Mouse (Mus musculus) liver, embryonic 14.5 days (tissue): Measurements from ENCODE around the gene Nkain2. TPM values are rescaled to one million over a fixed set of nuclear protein-coding genes. Genes with fewer than 3 reads are reported as not detected.

Source experiments
- ATAC-seq: fragments of 200-750 bp; cut with Nextera tagmentation; 2 replicates; pipeline ENCODE4 v1.8.0; 2017; ENCODE audit warnings: moderate number of reproducible peaks, mild to moderate bottlenecking, moderate library complexity; ENCODE audit not compliant: insufficient read depth
- DNase-seq, 3 experiments: peaks; one replicate each; pipeline ENCODE4 v3.0.0-alpha.2; 2012 to 2013; ENCODE audit warnings: low read depth in 3 of 3, low spot score in 3 of 3
- H3K27ac ChIP-seq: fragments of 300-500 bp; sonication (generic); 2 replicates; pipeline ENCODE4 v1.5.1; 2014; ENCODE audit warnings: moderate library complexity, mild to moderate bottlenecking, control low read depth, inconsistent platforms
- H3K27me3 ChIP-seq: fragments of 300-500 bp; sonication (generic); 2 replicates; pipeline ENCODE4 v1.6.1; 2014; ENCODE audit warnings: mild to moderate bottlenecking, low read length, moderate library complexity; ENCODE audit not compliant: control insufficient read depth, insufficient read depth
- H3K36me3 ChIP-seq: fragments of 300-500 bp; sonication (generic); replicated peaks from 2 replicates; pipeline ENCODE4 v1.6.1; 2014; ENCODE audit warnings: low read depth; ENCODE audit not compliant: control insufficient read depth, insufficient read depth
- H3K4me1 ChIP-seq, 2 experiments: fragments of 200-500 bp in 1 of 2; fragments of 300-500 bp in 1 of 2; sonication (generic) in 1 of 2; replicated peaks; 2 replicates each; pipeline ENCODE4 v1.6.1; 2012 to 2014; ENCODE audit warnings: antibody characterized with exemption in 1 of 2, inconsistent platforms in 1 of 2, low read length in 1 of 2; ENCODE audit not compliant: control insufficient read depth in 2 of 2, insufficient read depth in 2 of 2
- H3K4me2 ChIP-seq: fragments of 300-500 bp; sonication (generic); 2 replicates; pipeline ENCODE4 v1.6.1; 2014; ENCODE audit warnings: low read depth, mild to moderate bottlenecking, control low read depth, moderate library complexity
- H3K4me3 ChIP-seq, 2 experiments: fragments of 200-500 bp in 1 of 2; fragments of 300-500 bp in 1 of 2; sonication (generic) in 1 of 2; 2 replicates each; pipeline ENCODE4 v1.5.1; 2012 to 2014; ENCODE audit warnings: low read depth in 2 of 2, low read length in 2 of 2, mild to moderate bottlenecking in 2 of 2, control low read depth in 1 of 2, inconsistent platforms in 1 of 2, moderate library complexity in 1 of 2; ENCODE audit not compliant: insufficient read depth in 1 of 2
- H3K9ac ChIP-seq: fragments of 300-500 bp; sonication (generic); replicated peaks from 2 replicates; pipeline ENCODE4 v1.6.1; 2014; ENCODE audit warnings: mild to moderate bottlenecking, control low read depth, moderate library complexity
- H3K9me3 ChIP-seq: fragments of 300-500 bp; sonication (generic); 2 replicates; pipeline ENCODE4 v1.6.1; 2016; ENCODE audit warnings: low read length, mixed read lengths; ENCODE audit not compliant: control insufficient read depth
- CTCF ChIP-seq: IDR thresholded peaks from 2 replicates; pipeline ENCODE4 v1.5.1; 2016; ENCODE audit warnings: antibody characterized with exemption, low read depth, control low read depth
- EP300 ChIP-seq: IDR thresholded peaks from 2 replicates; pipeline ENCODE4 v1.6.1; 2016; ENCODE audit warnings: antibody characterized with exemption, low read depth
- WGBS: fragments of 180-500 bp; shearing (Covaris S2); extraction: QIAGEN DNeasy Blood & Tissue Kit; methylation state at CpG from one replicate; pipeline ENCODE4 v1.1.7; 2014; ENCODE audit not compliant: insufficient replicate concordance; 5-methylcytosine and 5-hydroxymethylcytosine counted together
- polyA plus RNA-seq, 2 experiments: library from polyadenylated mRNA; depleted of rRNA in 1 of 2; stranded (reverse) in 1 of 2; unstranded in 1 of 2; fragments of >200 nt; fragmentation: Nextera tagmentation in 1 of 2; extraction: Ambion mirVana in 1 of 2; gene quantifications; 2 replicates each; pipeline versions ENCODE4 v1.2.1 to v1.2.3; 2012 to 2014

The Nkain2 gene
- polyA plus RNA-seq, 2 experiments: 0.06 TPM; not detected in 1

DNA sequence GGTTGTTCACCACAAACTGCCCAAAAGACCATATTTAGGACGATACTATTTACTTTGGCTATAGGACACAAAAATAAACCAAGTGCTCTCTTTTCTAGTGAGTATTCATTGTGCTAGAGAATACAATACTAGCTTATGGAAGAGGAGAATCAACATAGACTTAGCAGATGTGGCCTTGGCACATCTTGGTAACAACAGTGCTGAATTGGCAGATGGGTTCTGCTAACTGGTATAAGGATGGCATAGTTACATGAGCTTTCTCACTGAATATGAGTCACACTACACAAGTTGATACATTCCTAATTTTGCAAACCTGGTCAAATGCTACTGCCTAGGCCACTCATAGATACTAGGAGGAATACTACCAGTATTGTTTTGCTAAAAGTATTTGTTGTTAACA, 489.3 kb downstream of the Nkain2 start:
- Histone ChIP-seq H3K9ac (no peak overlapping the region), H3K27ac (no peak overlapping the region), H3K27me3 (no peaks in the 10 kb centered on the region), H3K9me3 (no peaks in the 10 kb centered on the region), H3K36me3 (no peaks in the 10 kb centered on the region), H3K4me2 (no peak overlapping the region), H3K4me3 (no peak overlapping the region), H3K4me1 (no peaks in the 10 kb centered on the region)
- WGBS: 43% methylated on average over 1 of the region's 1 CpGs
- TF ChIP-seq CTCF (no peak), EP300 (no peak)
- DNase-seq (no peak), ATAC-seq (no peak)

DNA sequence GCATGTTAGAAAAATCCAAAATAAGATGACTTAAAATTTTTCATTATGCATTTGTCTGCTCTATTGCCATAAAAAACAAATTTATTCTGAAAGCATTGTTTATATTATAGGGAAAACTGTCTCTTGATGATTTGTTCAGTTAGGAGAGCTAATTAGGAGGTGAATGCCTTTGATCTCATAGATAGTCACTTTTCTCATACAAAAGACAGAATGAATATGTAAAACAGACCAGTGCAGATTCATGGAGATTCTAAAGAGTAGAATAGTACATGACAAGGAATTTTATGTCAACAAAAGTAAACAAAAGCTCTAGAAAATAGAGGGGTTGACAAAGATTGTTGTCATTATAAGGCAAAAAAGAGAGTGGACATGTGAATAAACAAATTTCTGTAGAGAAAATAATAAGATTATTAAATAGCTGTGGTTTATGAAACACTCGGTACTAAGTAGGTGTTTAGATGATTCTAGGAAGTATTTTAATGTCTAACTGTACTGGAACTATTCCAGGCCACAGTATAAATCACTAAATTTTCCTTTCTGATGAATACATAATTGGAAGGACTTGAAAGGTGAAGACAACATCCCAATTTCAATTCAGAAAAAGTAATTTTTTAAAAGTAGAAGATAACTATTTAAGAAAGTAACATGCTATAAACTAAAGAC, 496.3 kb downstream of the Nkain2 start:
- H3K4me3 ChIP-seq: no peak overlapping the region
- no peak overlapping the region for H3K9ac ChIP-seq
- no peaks in the 10 kb centered on the region for H3K9me3 ChIP-seq
- H3K36me3 ChIP-seq: no peaks in the 10 kb centered on the region
- no peaks in the 10 kb centered on the region for H3K27me3 ChIP-seq
- DNase-seq: no peak
- no peak for ATAC-seq
- no peak overlapping the region for H3K27ac ChIP-seq
- no peak overlapping the region for H3K4me2 ChIP-seq
- 49% methylated on average over 1 of the region's 1 CpGs for WGBS
- TF ChIP-seq CTCF (no peak), EP300 (no peak)
- no peaks in the 10 kb centered on the region for H3K4me1 ChIP-seq

DNA sequence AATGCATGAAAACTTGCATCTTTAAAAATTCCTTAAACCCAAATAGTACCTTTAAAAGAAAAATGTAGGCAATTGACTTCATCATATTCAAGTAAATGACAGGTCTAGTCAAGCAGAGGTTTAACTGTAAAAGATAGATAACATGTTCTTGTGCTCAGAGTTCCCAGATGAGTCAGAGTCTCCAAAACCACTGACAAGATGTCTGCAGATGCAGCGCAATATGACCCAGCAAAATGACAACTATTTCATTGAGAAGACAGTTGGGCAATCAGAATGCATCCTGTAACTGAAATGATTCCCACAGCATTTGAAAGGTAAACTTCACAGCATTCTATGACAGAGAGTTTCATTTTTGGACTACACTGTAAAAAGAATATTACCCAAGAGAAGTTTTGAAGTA, 496.9 kb downstream of the Nkain2 start:
- no peak overlapping the region for H3K4me3 ChIP-seq
- no peak overlapping the region for H3K27ac ChIP-seq
- H3K9me3 ChIP-seq: no peaks in the 10 kb centered on the region
- no peak for TF ChIP-seq EP300
- TF ChIP-seq CTCF: no peak
- no peaks in the 10 kb centered on the region for H3K4me1 ChIP-seq
- DNase-seq: no peak
- H3K36me3 ChIP-seq: no peaks in the 10 kb centered on the region
- no peak for ATAC-seq
- no peaks in the 10 kb centered on the region for H3K27me3 ChIP-seq
- 50% methylated on average over 1 of the region's 1 CpGs for WGBS
- H3K4me2 ChIP-seq: no peak overlapping the region
- no peak overlapping the region for H3K9ac ChIP-seq

DNA sequence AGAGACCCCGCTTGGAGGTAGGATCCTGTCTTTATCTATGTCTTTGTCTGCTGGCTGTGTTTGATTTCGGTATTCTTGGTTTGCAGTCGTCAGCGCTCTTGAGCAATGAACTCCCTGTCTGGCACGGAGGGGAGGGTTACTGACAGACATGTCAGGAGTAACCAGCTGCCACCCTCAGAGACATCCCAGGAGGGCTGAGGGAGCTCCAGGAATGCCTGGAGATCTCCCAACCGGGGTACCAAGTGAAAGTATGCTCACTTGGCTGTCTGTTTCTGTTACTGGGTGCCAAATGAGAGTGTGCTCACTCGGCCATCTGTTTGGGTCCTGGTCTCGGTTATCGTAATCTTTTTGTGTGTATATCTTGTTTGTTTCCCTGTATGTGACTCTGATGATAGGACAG, 577.5 kb downstream of the Nkain2 start:
- DNase-seq (no peak), ATAC-seq (no peak)
- Histone ChIP-seq H3K4me2 (no peak overlapping the region), H3K27ac (no peak overlapping the region), H3K27me3 (no peaks in the 10 kb centered on the region), H3K36me3 (no peaks in the 10 kb centered on the region), H3K4me1 (no peaks in the 10 kb centered on the region), H3K4me3 (no peak overlapping the region), H3K9me3 (no peaks in the 10 kb centered on the region), H3K9ac (no peak overlapping the region)
- no peak for TF ChIP-seq CTCF
- no peak for TF ChIP-seq EP300
- 63% methylated on average over 9 of the region's 9 CpGs for WGBS

DNA sequence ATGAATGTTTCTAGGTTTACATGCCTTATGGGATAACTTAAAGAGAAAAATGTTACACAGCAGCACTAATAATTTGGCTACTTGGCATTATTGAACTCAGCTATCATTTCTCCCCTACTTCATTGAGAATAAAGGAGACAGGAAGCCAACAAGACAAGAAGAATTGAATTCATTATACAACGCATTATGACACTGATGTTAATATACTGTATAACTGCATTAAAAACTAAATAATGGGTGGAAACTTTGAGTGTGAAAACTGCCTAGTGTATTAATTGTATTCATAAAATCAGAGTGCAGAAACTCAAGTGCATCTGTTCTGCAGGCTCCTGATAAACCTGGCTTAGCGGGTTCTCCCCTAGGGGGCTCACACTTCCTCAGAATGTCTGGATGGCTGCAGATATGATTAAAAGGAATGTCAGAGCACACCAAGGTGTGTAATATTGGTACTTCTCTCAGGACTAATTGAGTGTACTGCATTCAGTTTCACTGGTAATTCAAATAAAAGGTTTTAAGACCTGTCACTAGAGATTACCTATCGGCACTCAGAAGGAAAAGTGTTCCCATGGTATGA, 589.2 kb downstream of the Nkain2 start:
- 69% methylated on average over 3 of the region's 3 CpGs for WGBS
- Histone ChIP-seq H3K36me3 (no peaks in the 10 kb centered on the region), H3K27me3 (no peaks in the 10 kb centered on the region), H3K9me3 (no peaks in the 10 kb centered on the region), H3K27ac (no peak overlapping the region), H3K9ac (no peak overlapping the region), H3K4me2 (no peak overlapping the region), H3K4me3 (no peak overlapping the region), H3K4me1 (no peaks in the 10 kb centered on the region)
- TF ChIP-seq CTCF: no peak
- no peak for TF ChIP-seq EP300
- DNase-seq (no peak), ATAC-seq (no peak)
